Mouse (Mus musculus): ENCODE measurements around the gene Mrpl30. TPM values are rescaled to one million over a fixed set of nuclear protein-coding genes. Genes with fewer than 3 reads are reported as not detected.

Gene Mrpl30
- polyA plus RNA-seq (2012; rRNA removed), result 53.6 and 59.6 TPM in 2 replicates

GRCm38 (mm10) chr1:37890025-37890652 lies at the start of gene Mrpl30, which contains the start of gene Mitd1:
Gene Mrpl30, plus strand, starts transcription at chr1:37890477.
Gene Mitd1, minus strand, starts transcription at chr1:37890411.
- under 1% methylated on average over 41 of the region's 41 CpGs for WGBS
- peak; percentile 85 for DNase-seq (ENCODE audit: low read depth, low spot score)

GRCm38 (mm10) chr1:37846878-37847277 lies 43.4 kb upstream of the Mrpl30 start:
- DNase-seq (ENCODE audit: low read depth, low spot score), result no peak
- WGBS, result 34% methylated on average over 8 of the region's 8 CpGs

- 68% methylated on average over 2 of the region's 2 CpGs for WGBS
- DNase-seq (ENCODE audit: low read depth, low spot score), result no peak
Measured at GRCm38 (mm10) chr1:37850696-37851095, 39.6 kb upstream of the Mrpl30 start.

- peak; percentile 94 for DNase-seq (ENCODE audit: low read depth, low spot score)
- 1% methylated on average over 90 of the region's 90 CpGs for WGBS
Measured at GRCm38 (mm10) chr1:37864511-37865400, 25.5 kb upstream of the Mrpl30 start.

GRCm38 (mm10) chr1:37865401-37866215 lies 24.7 kb upstream of the Mrpl30 start:
- DNase-seq (ENCODE audit: low read depth, low spot score), result no peak
- 7% methylated on average over 23 of the region's 23 CpGs for WGBS

- no peak for DNase-seq (ENCODE audit: low read depth, low spot score)
- WGBS, result 56% methylated on average over 6 of the region's 6 CpGs
Measured at GRCm38 (mm10) chr1:37866286-37866685, 24.0 kb upstream of the Mrpl30 start, which contains the start of gene Tsga10. Gene Tsga10, minus strand, starts transcription at chr1:37866429.

DNA sequence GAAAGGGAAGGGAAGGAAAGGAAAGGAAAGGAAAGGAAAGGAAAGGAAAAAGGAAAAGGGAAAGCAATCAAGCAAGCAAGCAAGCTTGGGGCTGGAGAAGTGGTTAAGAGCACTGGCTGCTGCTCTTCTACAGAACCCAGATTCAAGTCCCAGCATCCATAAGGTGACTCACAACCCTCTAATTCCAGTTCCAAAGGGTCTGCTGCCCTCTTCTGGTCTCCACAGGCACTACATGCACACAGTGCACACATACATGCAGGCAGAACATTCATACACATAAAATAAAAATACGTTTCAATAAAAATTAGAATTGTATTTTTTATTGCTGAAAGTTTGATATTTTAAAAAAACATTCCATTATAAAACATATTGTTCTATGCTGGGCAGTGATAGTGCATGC lies 23.2 kb upstream of the Mrpl30 start:
- DNase-seq (ENCODE audit: low read depth, low spot score), result no peak
- 81% methylated on average over 1 of the region's 1 CpGs for WGBS

GRCm38 (mm10) chr1:37867684-37868322 lies 22.5 kb upstream of the Mrpl30 start:
- WGBS, result 63% methylated on average over 10 of the region's 10 CpGs

GRCm38 (mm10) chr1:37868640-37869039 lies 21.6 kb upstream of the Mrpl30 start:
- no peak for DNase-seq (ENCODE audit: low read depth, low spot score)
- 56% methylated on average over 10 of the region's 10 CpGs for WGBS

More at GRCm38 (mm10) chr1:37867684-37868322, 22.5 kb upstream of the Mrpl30 start:
- no peak for DNase-seq (ENCODE audit: low read depth, low spot score)

- no peak for DNase-seq (ENCODE audit: low read depth, low spot score)
- WGBS, result 47% methylated on average over 2 of the region's 2 CpGs
Measured at GRCm38 (mm10) chr1:37869362-37869761, 20.9 kb upstream of the Mrpl30 start.

GRCm38 (mm10) chr1:37871704-37872103 lies 18.6 kb upstream of the Mrpl30 start, which contains the start of gene Lipt1:
Gene Lipt1, plus strand, starts transcription at chr1:37871738.
- no peak for DNase-seq (ENCODE audit: low read depth, low spot score)
- 9% methylated on average over 7 of the region's 7 CpGs for WGBS

- WGBS, result 2% methylated on average over 33 of the region's 33 CpGs
- no peak for DNase-seq (ENCODE audit: low read depth, low spot score)
Measured at GRCm38 (mm10) chr1:37872131-37873067, 17.9 kb upstream of the Mrpl30 start.

- no peak for DNase-seq (ENCODE audit: low read depth, low spot score)
- WGBS, result 44% methylated on average over 4 of the region's 4 CpGs
Measured at GRCm38 (mm10) chr1:37873157-37873556, 17.1 kb upstream of the Mrpl30 start.

GRCm38 (mm10) chr1:37877736-37878460 lies 12.4 kb upstream of the Mrpl30 start:
- WGBS, result 93% methylated on average over 13 of the region's 13 CpGs
- DNase-seq (ENCODE audit: low read depth, low spot score), result no peak

DNA sequence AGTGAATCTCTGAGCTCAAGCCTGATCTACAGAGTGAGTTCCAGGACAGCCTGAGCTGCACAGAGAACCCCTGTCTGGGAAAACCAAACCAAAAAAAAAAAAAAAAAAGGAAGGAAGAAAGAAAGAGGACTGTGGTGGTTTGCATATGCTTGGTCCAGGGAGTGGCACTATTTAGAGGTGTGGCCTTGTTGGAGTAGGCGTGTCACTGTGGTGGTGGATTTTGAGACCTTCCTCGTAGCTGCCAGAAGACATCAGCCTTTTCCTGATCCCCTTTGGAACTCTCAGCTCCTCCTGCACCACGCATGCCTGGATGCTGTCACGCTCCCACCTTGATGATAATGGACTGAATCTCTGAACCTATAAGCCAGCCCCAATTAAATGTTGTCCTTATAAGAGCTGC lies 6.9 kb upstream of the Mrpl30 start:
- WGBS, result 67% methylated on average over 4 of the region's 4 CpGs
- DNase-seq (ENCODE audit: low read depth, low spot score), result no peak

DNA sequence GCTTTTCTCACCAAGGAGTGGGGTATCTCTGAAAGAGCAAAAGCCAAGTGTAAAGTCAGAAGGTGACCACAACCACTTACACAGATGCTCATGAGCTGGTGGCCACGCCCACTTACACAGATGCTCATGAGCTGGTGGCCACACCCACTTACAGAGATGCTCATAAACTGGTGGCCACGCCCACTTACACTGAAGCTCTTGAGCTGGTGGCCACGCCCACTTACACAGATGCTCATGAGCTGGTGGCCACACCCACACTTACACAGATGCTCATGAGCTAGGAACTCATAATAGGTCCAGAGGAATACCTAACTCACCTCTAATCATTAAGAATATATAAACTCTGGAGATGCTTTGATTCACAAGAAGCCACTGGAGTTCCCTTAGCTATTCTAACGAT lies 5.8 kb upstream of the Mrpl30 start:
- DNase-seq (ENCODE audit: low read depth, low spot score), result no peak

GRCm38 (mm10) chr1:37889206-37889605 lies 1.1 kb upstream of the Mrpl30 start:
- no peak for DNase-seq (ENCODE audit: low read depth, low spot score)
- WGBS, result 79% methylated on average over 7 of the region's 7 CpGs

More for the DNA sequence above, 5.8 kb upstream of the Mrpl30 start:
- WGBS, result 68% methylated on average over 4 of the region's 4 CpGs

GRCm38 (mm10) chr1:37891400-37891799 lies 1.1 kb downstream of the Mrpl30 start:
- WGBS, result 31% methylated on average over 3 of the region's 3 CpGs
- DNase-seq (ENCODE audit: low read depth, low spot score), result no peak

All from large intestine, adult 2 months (tissue).